23 mouse cellular contexts compared by ENCODE assay signal in genomic region chr5:125167524-125167923, GRCm38 (mm10). TPM values are rescaled to one million over a fixed set of nuclear protein-coding genes. Genes with fewer than 3 reads are reported as not detected.
DNase-seq lines count a peak whose midpoint lies in the region; ATAC-seq and TF ChIP-seq lines count a peak whose summit lies in the region.
"Had no signal": no experiment of that assay in that cellular context is flagged by ENCODE, and none has a peak within 500 bp of the region (broad histone marks: within the 10 kb centered on the region; RNA-seq: fewer than 3 reads in every experiment).

No protein-coding gene starts in this region.

- peak; percentile 13 for DNase-seq in adrenal gland, postnatal 14 days
- no peak for DNase-seq in adrenal gland, postnatal 4 days (ENCODE audit: low spot score in 2 of 2)
- no peak for DNase-seq in heart, embryonic 10.5 days (ENCODE audit: low spot score)
- DNase-seq in heart, adult 2 months = no peak
- DNase-seq in liver, adult 2 months (ENCODE audit: extremely low read depth, low read depth, low spot score) = no peak
- no peak for DNase-seq in liver, postnatal 0 days
- DNase-seq: cerebellum, adult 9-10 months; kidney, postnatal 4 days; layer of hippocampus, adult 9-11 months; lung, adult 18-20 months; lung, postnatal 14 days; thymus, postnatal 14 days had no signal

- H3K4me3 ChIP-seq in heart, embryonic 10.5 days = 0 out of 2 replicates have a peak overlapping the region, but pooled peaks have one; percentile 13
- no peak overlapping the region for H3K4me3 ChIP-seq in heart, adult 2 months
- no peak overlapping the region for H3K4me3 ChIP-seq in liver, adult 2 months (ENCODE audit: insufficient read depth, low read depth, low read length)
- H3K4me3 ChIP-seq in liver, postnatal 0 days (ENCODE audit: low read depth, low read length) = no peak overlapping the region
- no peak overlapping the region for H3K4me3 ChIP-seq in olfactory bulb, adult 2 months (ENCODE audit: insufficient read depth, low read depth, low read length)
- H3K4me3 ChIP-seq: erythroblast, embryonic 14.5 days; heart, embryonic 15.5 days; intestine, embryonic 15.5 days; kidney, embryonic 15.5 days; left cerebral cortex, adult 2 months; limb, embryonic 13.5 days had no signal

- peak overlapping the region; percentile 72 for H3K27ac ChIP-seq in heart, embryonic 10.5 days
- no peak overlapping the region for H3K27ac ChIP-seq in heart, adult 2 months
- H3K27ac ChIP-seq in liver, adult 2 months (replicated peaks; ENCODE audit: insufficient read depth, low read depth, low read length) = peak overlapping the region; percentile 54
- H3K27ac ChIP-seq in liver, postnatal 0 days (ENCODE audit: low read depth) = no peak overlapping the region
- H3K27ac ChIP-seq in olfactory bulb, adult 2 months (ENCODE audit: insufficient read depth, low read depth, low read length) = 0 out of 2 replicates have a peak overlapping the region, but pooled peaks have one; percentile 3
- H3K27ac ChIP-seq: intestine, embryonic 15.5 days; kidney, embryonic 15.5 days; left cerebral cortex, adult 2 months had no signal

- intact Hi-C loops in heart, adult 2 months (cut with DNase I) = no loop called here

- WGBS in heart, embryonic 10.5 days = 67% methylated on average over 5 of the region's 5 CpGs
- 63% methylated on average over 5 of the region's 5 CpGs for WGBS in heart, adult 2 months
- WGBS in liver, adult 2 months = 59% methylated on average over 5 of the region's 5 CpGs
- 78% methylated on average over 5 of the region's 5 CpGs for WGBS in liver, postnatal 0 days (ENCODE audit: insufficient replicate concordance)
- 65% methylated on average over 5 of the region's 5 CpGs for WGBS in olfactory bulb, adult 2 months

- no peak overlapping the region for H3K4me2 ChIP-seq in liver, postnatal 0 days (ENCODE audit: low read depth, low read length)
- H3K4me2 ChIP-seq: heart, embryonic 15.5 days; intestine, embryonic 15.5 days; kidney, embryonic 15.5 days; limb, embryonic 13.5 days had no signal

- H3K9me3 ChIP-seq in heart, embryonic 10.5 days = no peaks in the 10 kb centered on the region
- H3K9me3 ChIP-seq in liver, postnatal 0 days (ENCODE audit: low read length) = no peaks in the 10 kb centered on the region
- H3K9me3 ChIP-seq: heart, embryonic 15.5 days; intestine, embryonic 15.5 days; kidney, embryonic 15.5 days; limb, embryonic 13.5 days had no signal

- no peak for ATAC-seq in liver, postnatal 0 days
- ATAC-seq: activated CD4-positive, CD25-positive, alpha-beta regulatory T cell, adult 4 months; CD4-positive, CD25-positive, alpha-beta regulatory T cell, adult 4 months; intestine, embryonic 15.5 days; midbrain, embryonic 16.5 days had no signal

- TF ChIP-seq EP300 in heart, adult 2 months (IDR thresholded peaks at IDR 0.05; ENCODE audit: insufficient read depth, low read depth, low read length) = no peak
- TF ChIP-seq EP300 in liver, postnatal 0 days (IDR thresholded peaks at IDR 0.05; ENCODE audit: low read depth) = no peak

- H3K36me3 ChIP-seq in heart, embryonic 10.5 days = 0 out of 2 replicates have a peak, but pooled peaks cover 5% of the 10 kb centered on the region
- peaks cover 3% of the 10 kb centered on the region for H3K36me3 ChIP-seq in heart, adult 2 months (ENCODE audit: control insufficient read depth, insufficient read depth, low read length)
- no peaks in the 10 kb centered on the region for H3K36me3 ChIP-seq in liver, adult 2 months (ENCODE audit: control insufficient read depth, insufficient read depth, low read length)
- no peaks in the 10 kb centered on the region for H3K36me3 ChIP-seq in liver, postnatal 0 days (replicated peaks; ENCODE audit: insufficient read depth, low read length)
- H3K36me3 ChIP-seq: G1E; heart, embryonic 15.5 days; intestine, embryonic 15.5 days; kidney, embryonic 15.5 days; limb, embryonic 13.5 days had no signal

- TF ChIP-seq POLR2A in heart, adult 2 months (IDR thresholded peaks at IDR 0.05; ENCODE audit: insufficient read depth, low read depth, low read length) = no peak
- TF ChIP-seq POLR2A in liver, adult 2 months (IDR thresholded peaks at IDR 0.05; ENCODE audit: extremely low read depth, insufficient read depth, low read length) = no peak
- TF ChIP-seq POLR2A in olfactory bulb, adult 2 months (IDR thresholded peaks at IDR 0.05; ENCODE audit: insufficient read depth, low read depth, low read length) = no peak

- no peak overlapping the region for H3K9ac ChIP-seq in heart, adult 2 months (ENCODE audit: low read depth, low read length)
- H3K9ac ChIP-seq in liver, adult 2 months (ENCODE audit: low read depth, low read length) = no peak overlapping the region
- H3K9ac ChIP-seq in liver, postnatal 0 days (replicated peaks) = no peak overlapping the region
- H3K9ac ChIP-seq: heart, embryonic 15.5 days; intestine, embryonic 15.5 days; kidney, embryonic 15.5 days; limb, embryonic 13.5 days had no signal

- peaks cover 97% of the 10 kb centered on the region for H3K4me1 ChIP-seq in heart, embryonic 10.5 days
- H3K4me1 ChIP-seq in heart, adult 2 months (ENCODE audit: control insufficient read depth, insufficient read depth, low read length) = peaks cover 60% of the 10 kb centered on the region
- peaks cover 71% of the 10 kb centered on the region for H3K4me1 ChIP-seq in liver, adult 2 months (ENCODE audit: control insufficient read depth, insufficient read depth, low read length)
- H3K4me1 ChIP-seq in liver, postnatal 0 days (ENCODE audit: insufficient read depth) = peaks cover 33% of the 10 kb centered on the region
- H3K4me1 ChIP-seq in olfactory bulb, adult 2 months (ENCODE audit: control insufficient read depth, insufficient read depth, low read length) = peaks cover 88% of the 10 kb centered on the region

- H3K27me3 ChIP-seq in heart, embryonic 10.5 days (ENCODE audit: insufficient read depth, poor library complexity, severe bottlenecking) = no peaks in the 10 kb centered on the region
- H3K27me3 ChIP-seq in heart, adult 2 months (ENCODE audit: control insufficient read depth, insufficient read depth, low read length) = no peaks in the 10 kb centered on the region
- H3K27me3 ChIP-seq in liver, adult 2 months (ENCODE audit: control insufficient read depth, insufficient read depth, low read length) = no peaks in the 10 kb centered on the region
- H3K27me3 ChIP-seq in liver, postnatal 0 days (ENCODE audit: insufficient read depth, low read length) = no peaks in the 10 kb centered on the region
- H3K27me3 ChIP-seq: heart, embryonic 15.5 days; intestine, embryonic 15.5 days; kidney, embryonic 15.5 days; limb, embryonic 13.5 days had no signal

- H3K79me2 ChIP-seq in heart, adult 2 months (replicated peaks; ENCODE audit: control insufficient read depth, insufficient read depth, low read length) = peaks cover 8% of the 10 kb centered on the region
- H3K79me2 ChIP-seq in liver, adult 2 months (ENCODE audit: control insufficient read depth, insufficient read depth, low read length) = peaks cover 72% of the 10 kb centered on the region

- no peak for TF ChIP-seq CTCF in heart, adult 2 months (IDR thresholded peaks at IDR 0.05)
- no peak for TF ChIP-seq CTCF in liver, adult 2 months (IDR thresholded peaks at IDR 0.05; ENCODE audit: low read depth, low read length)
- no peak for TF ChIP-seq CTCF in liver, postnatal 0 days (IDR thresholded peaks at IDR 0.05; ENCODE audit: low read depth)
- no peak for TF ChIP-seq CTCF in olfactory bulb, adult 2 months (IDR thresholded peaks at IDR 0.05; ENCODE audit: insufficient read depth, low read depth, low read length)

RNA-seq across cellular contexts. Expression of gene Ncor2, which starts 11.5 kb away (rescaled TPM):
- 165 and 192 TPM in 2 replicates for total RNA-seq in adrenal gland, postnatal 14 days (2021)
- 100 to 1,000 TPM; 240 to 243 TPM for total RNA-seq in adrenal gland, postnatal 4 days (2021)
- 17.8 and 23.3 TPM in 2 replicates for polyA plus RNA-seq in heart, embryonic 10.5 days (2016; fragmentation: Nextera tagmentation; extraction: Ambion mirVana)
- total RNA-seq in heart, adult 2 months (2021) = 10 to 100 TPM; 73.5 to 77.5 TPM
- 27.9 and 39.1 TPM in 2 replicates for polyA plus RNA-seq in heart, adult 2 months (2012; rRNA removed)
- total RNA-seq in liver, adult 2 months (2014; rRNA removed) = 7.1 and 9.4 TPM in 2 replicates
- polyA plus RNA-seq in liver, adult 2 months (2012; rRNA removed) = 15.0 and 17.0 TPM in 2 replicates
- polyA plus RNA-seq in liver, postnatal 0 days (2015; fragmentation: Nextera tagmentation; extraction: Ambion mirVana) = 3.1 and 3.4 TPM in 2 replicates
- polyA plus RNA-seq in olfactory bulb, adult 2 months (2012; ENCODE audit: insufficient read depth, insufficient read length, low replicate concordance, missing spikeins) = not detected in 2 replicates
- total RNA-seq: G1E had no signal

Comparison
In these comparisons a context has a peak if more than half of its experiments do, and no peak if none do; other contexts are left out.
1. H3K27ac ChIP-seq: peak in heart, embryonic 10.5 days (single experiment), liver, adult 2 months (single experiment) and olfactory bulb, adult 2 months (single experiment); none in heart, adult 2 months (single experiment) and liver, postnatal 0 days (single experiment).